Mouse (Mus musculus): Measurements from ENCODE around the gene Pdzrn3. TPM values are rescaled to one million over a fixed set of nuclear protein-coding genes. Genes with fewer than 3 reads are reported as not detected.

Gene Pdzrn3
- total and polyA plus RNA-seq, 2 experiments from 2014 or later: 11.2 to 35.3 TPM

DNA sequence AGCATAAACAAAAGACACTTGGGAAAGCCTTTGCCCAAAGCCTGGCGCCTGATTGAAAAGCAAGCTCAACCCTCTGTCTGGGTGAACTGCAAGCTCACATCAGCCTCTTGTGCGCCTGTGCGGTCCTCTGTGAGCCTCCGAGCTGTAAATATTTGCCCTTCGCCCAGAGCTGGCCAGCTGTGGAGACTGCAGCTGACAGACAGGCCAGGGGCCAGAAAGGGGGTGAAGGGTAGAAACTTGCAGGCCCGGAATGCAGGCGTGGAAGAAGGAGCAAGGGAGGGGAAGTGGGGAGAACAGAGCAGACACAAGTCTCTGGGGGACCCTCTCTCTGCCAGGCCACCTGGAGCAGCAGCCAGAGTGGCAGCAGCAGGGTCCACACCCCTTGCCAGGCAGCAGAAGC lies 3.0 kb downstream of the Pdzrn3 start:
- Histone ChIP-seq H3K9ac (replicated peaks; ENCODE audit: low read length) (no peak overlapping the region), H3K4me3 (ENCODE audit: low read length) (peak overlapping the region; percentile 15)

DNA sequence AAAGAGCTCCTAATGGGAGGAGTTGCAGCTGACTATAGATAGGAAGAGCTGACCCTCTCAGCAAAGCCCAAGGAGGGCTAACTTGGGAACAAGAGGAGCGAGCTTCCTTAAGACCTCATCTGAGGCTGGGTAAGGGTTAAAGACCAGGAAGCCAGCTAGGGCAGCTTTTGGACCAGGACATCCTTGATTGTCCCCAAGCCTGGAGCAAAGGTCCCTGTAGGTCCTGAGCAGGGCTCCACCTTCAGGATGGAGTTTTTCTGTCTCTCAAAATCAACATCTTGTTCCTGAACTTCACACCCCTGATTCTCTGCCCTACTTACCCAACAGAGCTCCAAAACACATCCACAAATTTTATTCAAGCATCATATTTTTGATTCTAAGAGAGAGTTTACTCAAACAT lies 3.5 kb downstream of the Pdzrn3 start:
- Histone ChIP-seq H3K36me3 (ENCODE audit: insufficient read depth, low read length) (no peaks in the 10 kb centered on the region), H3K9ac (replicated peaks; ENCODE audit: low read length) (no peak overlapping the region), H3K4me3 (ENCODE audit: low read length) (no peak overlapping the region), H3K27me3 (ENCODE audit: insufficient read depth, low read length) (peaks cover 4% of the 10 kb centered on the region), H3K4me1 (ENCODE audit: insufficient read depth, low read length) (peaks cover 4% of the 10 kb centered on the region; the same call in 1 of the 2 replicates), H3K9me3 (ENCODE audit: low read length) (no peaks in the 10 kb centered on the region), H3K4me2 (ENCODE audit: low read depth, low read length) (0 out of 2 replicates have a peak overlapping the region, but pooled peaks have one; percentile 45), H3K27ac (no peak overlapping the region)
- TF ChIP-seq CTCF (IDR thresholded peaks at IDR 0.05; ENCODE audit: low read depth): no peak
- 74% methylated on average over 1 of the region's 1 CpGs for WGBS
- no peak for DNase-seq (ENCODE audit: low spot score)
- no peak for ATAC-seq

More for the DNA sequence above, 3.0 kb downstream of the Pdzrn3 start:
- Histone ChIP-seq H3K36me3 (ENCODE audit: insufficient read depth, low read length) (no peaks in the 10 kb centered on the region), H3K9me3 (ENCODE audit: low read length) (no peaks in the 10 kb centered on the region), H3K27me3 (ENCODE audit: insufficient read depth, low read length) (peaks cover 4% of the 10 kb centered on the region), H3K27ac (peak overlapping the region; percentile 48; the same call in 1 of the 2 replicates), H3K4me1 (ENCODE audit: insufficient read depth, low read length) (peaks cover 4% of the 10 kb centered on the region; the same call in 1 of the 2 replicates), H3K4me2 (ENCODE audit: low read depth, low read length) (peak overlapping the region; percentile 45)
- TF ChIP-seq CTCF (IDR thresholded peaks at IDR 0.05; ENCODE audit: low read depth): no peak
- 12% methylated on average over 7 of the region's 7 CpGs for WGBS
- ATAC-seq (peak; percentile 54), DNase-seq (ENCODE audit: low spot score) (peak; percentile 43)

DNA sequence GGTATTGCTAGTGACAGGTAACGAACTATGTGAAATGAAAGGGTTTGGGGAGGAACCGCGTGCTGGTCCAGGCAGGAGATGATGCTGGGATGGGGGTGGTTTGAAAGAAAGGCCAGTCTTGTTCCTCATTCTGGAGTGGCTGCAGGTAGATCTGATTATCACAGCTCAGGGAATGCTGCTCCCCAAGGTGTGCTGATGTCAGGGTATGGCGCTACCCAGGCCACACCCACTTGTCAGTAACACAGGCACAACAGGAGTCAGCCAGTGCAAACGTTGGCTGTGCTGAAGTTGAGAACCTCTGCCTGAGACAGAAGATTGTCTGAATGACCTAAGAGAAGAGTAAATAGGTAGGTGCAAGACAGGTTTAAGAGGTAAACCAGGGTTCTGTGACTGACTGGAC lies 4.7 kb downstream of the Pdzrn3 start:
- Histone ChIP-seq H3K36me3 (ENCODE audit: insufficient read depth, low read length) (no peaks in the 10 kb centered on the region), H3K27me3 (ENCODE audit: insufficient read depth, low read length) (peaks cover 4% of the 10 kb centered on the region), H3K27ac (no peak overlapping the region), H3K9me3 (ENCODE audit: low read length) (no peaks in the 10 kb centered on the region), H3K4me1 (ENCODE audit: insufficient read depth, low read length) (0 out of 2 replicates have a peak, but pooled peaks cover 4% of the 10 kb centered on the region), H3K4me3 (ENCODE audit: low read length) (no peak overlapping the region), H3K4me2 (ENCODE audit: low read depth, low read length) (no peak overlapping the region), H3K9ac (replicated peaks; ENCODE audit: low read length) (no peak overlapping the region)
- ATAC-seq (no peak), DNase-seq (ENCODE audit: low spot score) (no peak)
- TF ChIP-seq CTCF (IDR thresholded peaks at IDR 0.05; ENCODE audit: low read depth): no peak
- WGBS: 83% methylated on average over 5 of the region's 5 CpGs

GRCm38 (mm10) chr6:101366809-101367602 lies 10.7 kb downstream of the Pdzrn3 start:
- no peaks in the 10 kb centered on the region for H3K9me3 ChIP-seq (ENCODE audit: low read length)
- no peak overlapping the region for H3K27ac ChIP-seq
- H3K4me3 ChIP-seq (ENCODE audit: low read length): no peak overlapping the region
- no peak overlapping the region for H3K4me2 ChIP-seq (ENCODE audit: low read depth, low read length)
- H3K9ac ChIP-seq (replicated peaks; ENCODE audit: low read length): no peak overlapping the region
- H3K36me3 ChIP-seq (ENCODE audit: insufficient read depth, low read length): no peaks in the 10 kb centered on the region
- H3K4me1 ChIP-seq (ENCODE audit: insufficient read depth, low read length): peaks cover 6% of the 10 kb centered on the region; the same call in 1 of the 2 replicates
- ATAC-seq (peak; percentile 93), DNase-seq (ENCODE audit: low spot score) (peak; percentile 64)
- 38% methylated on average over 9 of the region's 9 CpGs for WGBS
- TF ChIP-seq CTCF (IDR thresholded peaks at IDR 0.05; ENCODE audit: low read depth): no peak
- no peaks in the 10 kb centered on the region for H3K27me3 ChIP-seq (ENCODE audit: insufficient read depth, low read length)

DNA sequence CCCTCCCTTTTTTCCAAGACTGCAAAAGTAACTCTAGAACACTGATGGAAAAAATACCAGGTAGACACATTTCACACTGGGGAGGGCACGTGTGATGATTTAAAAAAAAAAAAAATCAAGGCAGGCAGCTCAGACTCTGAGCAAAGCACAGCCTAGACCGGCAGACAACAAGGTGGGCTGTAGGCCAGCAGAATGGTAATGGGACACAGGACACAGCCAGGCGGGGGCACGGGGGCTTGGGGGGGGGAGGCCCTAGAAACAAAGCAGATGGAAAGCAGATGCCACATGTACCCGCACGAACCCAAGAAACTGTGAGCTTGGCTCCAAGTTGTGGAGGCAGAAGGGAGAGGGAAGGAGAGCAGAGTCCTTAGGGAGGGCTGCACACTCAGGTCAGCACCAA lies 11.9 kb downstream of the Pdzrn3 start:
- Histone ChIP-seq H3K4me1 (ENCODE audit: insufficient read depth, low read length) (peaks cover 6% of the 10 kb centered on the region; the same call in 1 of the 2 replicates), H3K4me2 (ENCODE audit: low read depth, low read length) (no peak overlapping the region), H3K9ac (replicated peaks; ENCODE audit: low read length) (no peak overlapping the region), H3K27ac (no peak overlapping the region), H3K9me3 (ENCODE audit: low read length) (no peaks in the 10 kb centered on the region), H3K27me3 (ENCODE audit: insufficient read depth, low read length) (no peaks in the 10 kb centered on the region), H3K4me3 (ENCODE audit: low read length) (no peak overlapping the region), H3K36me3 (ENCODE audit: insufficient read depth, low read length) (no peaks in the 10 kb centered on the region)
- WGBS: 51% methylated on average over 6 of the region's 6 CpGs
- DNase-seq (ENCODE audit: low spot score) (peak; percentile 31), ATAC-seq (peak; percentile 37; the same call in 1 of the 2 replicates)
- TF ChIP-seq CTCF (IDR thresholded peaks at IDR 0.05; ENCODE audit: low read depth): no peak

GRCm38 (mm10) chr6:101363904-101364303 lies 13.8 kb downstream of the Pdzrn3 start:
- peaks cover 6% of the 10 kb centered on the region; the same call in 1 of the 2 replicates for H3K4me1 ChIP-seq (ENCODE audit: insufficient read depth, low read length)
- no peak overlapping the region for H3K9ac ChIP-seq (replicated peaks; ENCODE audit: low read length)
- DNase-seq (ENCODE audit: low spot score) (no peak), ATAC-seq (no peak)
- H3K4me3 ChIP-seq (ENCODE audit: low read length): no peak overlapping the region
- WGBS: 91% methylated on average over 5 of the region's 5 CpGs
- H3K36me3 ChIP-seq (ENCODE audit: insufficient read depth, low read length): no peaks in the 10 kb centered on the region
- no peaks in the 10 kb centered on the region for H3K27me3 ChIP-seq (ENCODE audit: insufficient read depth, low read length)
- H3K27ac ChIP-seq: no peak overlapping the region
- no peaks in the 10 kb centered on the region for H3K9me3 ChIP-seq (ENCODE audit: low read length)
- H3K4me2 ChIP-seq (ENCODE audit: low read depth, low read length): no peak overlapping the region
- TF ChIP-seq CTCF (IDR thresholded peaks at IDR 0.05; ENCODE audit: low read depth): no peak

- Histone ChIP-seq H3K27ac (no peak overlapping the region), H3K4me2 (ENCODE audit: low read depth, low read length) (no peak overlapping the region), H3K27me3 (ENCODE audit: insufficient read depth, low read length) (no peaks in the 10 kb centered on the region), H3K4me1 (ENCODE audit: insufficient read depth, low read length) (peaks cover 6% of the 10 kb centered on the region; the same call in 1 of the 2 replicates), H3K9me3 (ENCODE audit: low read length) (no peaks in the 10 kb centered on the region), H3K4me3 (ENCODE audit: low read length) (no peak overlapping the region), H3K36me3 (ENCODE audit: insufficient read depth, low read length) (no peaks in the 10 kb centered on the region), H3K9ac (replicated peaks; ENCODE audit: low read length) (no peak overlapping the region)
- ATAC-seq (no peak), DNase-seq (ENCODE audit: low spot score) (no peak)
- 73% methylated on average over 5 of the region's 5 CpGs for WGBS
- no peak for TF ChIP-seq CTCF (IDR thresholded peaks at IDR 0.05; ENCODE audit: low read depth)
Measured at GRCm38 (mm10) chr6:101362728-101363127, 15.0 kb downstream of the Pdzrn3 start.

All from hindbrain, postnatal 0 days (tissue).